Mouse (Mus musculus) megakaryocyte, adult 5-6 weeks (primary cell): ENCODE data around the gene Wasf1. TPM values are rescaled to one million over a fixed set of nuclear protein-coding genes. Genes with fewer than 3 reads are reported as not detected.

Experiments
- ATAC-seq: 2 replicates; pipeline ENCODE4 v1.8.0; 2016; ENCODE audit warnings: mild to moderate bottlenecking, inconsistent platforms; ENCODE audit not compliant: poor library complexity, severe bottlenecking
- total RNA-seq, 2 experiments: library from RNA; stranded (forward) in 1 of 2; stranded (reverse) in 1 of 2; fragments of 153-499, 151-499 nt in 1 of 2; fragments of 221-1000, 200-1000 nt in 1 of 2; gene quantifications; 2 replicates each; pipeline versions ENCODE4 v1.2.3 to v1.2.4; 2015 to 2017

Gene Wasf1
- total RNA-seq, 2 experiments from 2014 or later = not detected

DNA sequence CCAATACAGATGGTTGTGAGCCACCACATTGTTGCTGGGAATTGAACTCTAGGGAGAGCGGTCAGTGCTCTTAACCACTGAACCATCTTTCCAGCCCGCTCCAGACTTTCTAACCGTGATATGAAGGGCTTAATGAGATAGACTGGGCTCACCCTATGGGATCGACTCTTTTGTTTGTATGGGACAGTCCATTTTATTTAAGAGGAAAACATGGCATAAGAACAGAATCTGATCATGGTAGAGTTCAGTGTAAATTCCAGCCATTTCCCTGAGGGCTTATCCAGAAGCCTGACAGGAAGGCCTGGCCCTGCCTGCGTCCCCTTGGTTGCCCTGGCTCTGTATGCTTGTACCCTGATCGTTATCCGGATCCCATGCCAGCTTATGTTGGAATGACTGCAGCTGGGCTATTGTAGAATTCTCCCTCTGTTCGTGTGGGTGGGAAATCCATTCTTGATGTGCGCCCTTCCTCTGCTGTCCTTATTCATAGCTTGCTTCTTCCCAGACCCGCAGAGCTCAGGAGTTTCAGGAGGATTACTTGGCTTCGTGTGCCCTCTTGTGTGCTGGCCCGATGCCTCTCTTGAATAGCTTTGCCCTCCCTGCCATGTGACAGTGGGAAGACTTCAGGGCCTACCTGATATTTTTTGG is 87.4 kb downstream of the Wasf1 start:
- no peak for ATAC-seq

DNA sequence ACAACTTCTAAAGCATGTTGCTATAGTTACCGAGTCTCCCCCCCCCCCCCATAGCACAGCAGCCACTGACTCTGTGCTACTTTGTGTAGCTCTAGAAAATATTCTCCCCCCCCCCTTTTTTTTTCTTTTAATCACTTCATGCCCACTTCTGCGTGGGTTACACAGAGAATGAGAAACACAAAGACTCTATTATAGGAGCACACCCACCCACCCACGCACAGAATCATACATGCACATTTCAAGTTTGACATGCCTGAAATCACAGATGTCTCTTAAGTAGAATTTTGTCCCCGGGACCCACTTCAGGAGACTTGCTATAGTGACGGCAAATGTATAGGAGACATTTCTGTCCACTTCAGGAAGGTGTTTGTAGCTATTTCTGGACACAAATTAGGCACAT is 88.0 kb downstream of the Wasf1 start:
- no peak for ATAC-seq

DNA sequence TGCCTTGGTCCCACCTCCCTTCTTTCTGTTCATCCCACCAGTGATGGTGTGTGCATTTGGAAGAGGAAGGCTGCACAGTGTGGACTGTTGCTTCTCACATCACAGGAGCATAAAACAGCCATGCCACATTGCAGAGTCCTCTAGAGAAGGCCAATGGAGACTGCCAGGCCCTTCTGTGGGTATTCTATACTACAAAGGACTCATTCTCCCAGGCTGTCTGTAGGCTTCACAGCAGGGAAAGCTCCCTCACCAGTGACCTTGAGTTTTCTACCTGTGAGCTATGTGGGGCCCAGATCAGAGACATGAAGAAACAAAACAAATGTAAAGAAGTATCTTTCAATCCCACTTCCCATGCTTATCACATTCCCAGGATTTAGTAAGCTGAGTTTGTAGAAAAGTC is 100.5 kb downstream of the Wasf1 start:
- no peak for ATAC-seq

DNA sequence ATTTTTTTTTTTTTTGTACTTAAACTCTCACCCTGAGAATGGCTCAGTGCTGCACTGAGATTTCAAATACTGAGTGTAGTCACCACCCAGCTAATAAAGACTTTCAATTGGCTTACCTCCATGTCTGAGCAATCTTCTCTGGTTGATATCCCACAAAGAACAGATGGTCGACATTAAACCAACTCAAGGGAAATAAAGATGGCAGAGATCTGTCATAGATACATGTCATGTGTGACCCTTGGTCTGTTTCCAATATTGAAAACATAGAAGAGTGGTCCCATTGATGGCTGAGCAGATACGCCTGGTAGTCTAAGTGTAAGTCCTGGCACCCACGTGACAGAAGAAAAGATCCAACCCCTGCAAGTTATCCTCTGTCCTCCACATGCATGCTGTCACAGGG is 101.3 kb downstream of the Wasf1 start:
- no peak for ATAC-seq

DNA sequence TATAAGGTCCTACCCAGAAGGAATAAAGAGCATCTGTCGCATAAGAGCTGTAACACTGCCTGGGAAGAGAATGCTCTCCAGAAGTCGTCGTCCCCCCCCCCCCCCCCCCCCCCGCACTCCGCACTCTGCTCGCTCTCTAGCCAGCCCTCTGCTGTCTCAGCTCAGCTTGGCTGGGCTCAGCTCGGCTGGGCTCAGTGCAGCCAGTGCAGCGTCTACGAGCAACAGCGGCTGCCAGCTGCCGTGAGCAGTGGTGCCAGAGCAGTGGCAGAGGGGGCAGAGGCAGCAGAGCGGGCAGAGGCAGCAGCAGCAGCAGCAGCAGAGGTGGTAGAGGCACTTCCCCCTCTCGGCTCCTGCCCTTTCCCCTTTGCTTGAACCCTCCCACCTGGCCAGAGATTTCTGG is 102.1 kb downstream of the Wasf1 start:
- no peak for ATAC-seq

Other genes with a start within 250 kb of the Wasf1 start
- gene Mettl24, start 200.2 kb upstream of the Wasf1 start, total RNA-seq (2015) = not detected in 2 replicates
- not detected in 2 replicates for gene Mettl24, start 200.2 kb upstream of the Wasf1 start, total RNA-seq (2017)
- 79.0 and 83.3 TPM in 2 replicates for gene Cdc40, start 164 bp upstream of the Wasf1 start, total RNA-seq (2015)
- 37.7 and 39.5 TPM in 2 replicates for gene Cdc40, start 164 bp upstream of the Wasf1 start, total RNA-seq (2017)
- not detected in 2 replicates for gene Gpr6, start 188.8 kb downstream of the Wasf1 start, total RNA-seq (2015)
- not detected in 2 replicates for gene Gpr6, start 188.8 kb downstream of the Wasf1 start, total RNA-seq (2017)